Mouse (Mus musculus): ENCODE data around the gene Zcchc13. TPM values are rescaled to one million over a fixed set of nuclear protein-coding genes. Genes with fewer than 3 reads are reported as not detected.

Zcchc13 gene
- polyA plus RNA-seq, 1 experiment from 2014 or later = not detected

DNA sequence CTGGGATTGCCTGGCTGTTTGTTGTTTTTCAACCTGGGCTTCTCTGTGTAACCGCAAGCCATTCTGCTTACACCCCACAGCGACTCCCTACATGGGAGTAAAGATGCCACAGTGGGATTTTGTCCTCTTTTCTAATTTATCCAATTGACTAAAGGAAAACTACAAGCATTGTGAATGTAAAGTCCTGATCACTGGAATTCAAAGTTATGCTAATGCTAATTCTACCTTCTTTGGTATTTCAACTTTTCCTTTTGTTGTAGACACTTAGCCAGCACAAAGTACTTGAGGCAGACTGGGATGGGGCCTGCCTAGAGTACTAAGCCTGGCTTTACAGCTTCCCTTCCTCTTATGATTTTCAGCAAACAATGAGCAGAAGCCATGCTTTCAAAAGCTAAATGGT, 18.9 kb upstream of the Zcchc13 start:
- WGBS (ENCODE audit: insufficient replicate concordance) = 87% methylated on average over 2 of the region's 2 CpGs
- ATAC-seq = no peak
- H3K36me3 ChIP-seq (replicated peaks; ENCODE audit: insufficient read depth, low read length) = peaks cover 21% of the 10 kb centered on the region

DNA sequence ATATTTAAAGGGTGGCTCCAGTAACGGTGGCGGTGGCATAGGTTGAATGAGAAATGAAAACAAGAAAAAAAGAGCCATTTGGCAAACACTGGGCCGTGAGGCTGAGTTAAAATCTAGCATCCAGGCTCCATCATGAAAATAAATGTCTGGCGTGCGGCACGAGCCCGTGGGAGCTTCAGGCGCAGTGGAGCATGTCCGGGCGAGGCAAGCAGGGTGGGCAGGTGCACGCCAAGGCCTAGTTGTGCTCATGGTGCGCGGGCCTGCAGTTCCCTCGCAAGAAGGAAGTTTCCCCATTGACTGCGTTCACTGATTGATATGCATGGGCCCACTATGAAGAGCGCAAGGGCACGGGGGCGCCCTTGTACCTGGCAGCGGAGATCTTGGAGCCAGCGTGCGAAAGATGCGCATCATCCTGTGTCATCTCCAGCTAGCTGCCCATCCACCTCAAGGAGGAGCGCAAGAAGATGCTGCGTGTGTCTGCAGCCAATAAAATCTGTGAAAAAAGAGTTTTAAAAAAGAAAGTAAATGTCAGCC, 15.6 kb upstream of the Zcchc13 start:
- Histone ChIP-seq H3K9ac (replicated peaks) (no peak overlapping the region), H3K4me2 (ENCODE audit: low read depth, low read length) (no peak overlapping the region), H3K27ac (ENCODE audit: low read depth) (no peak overlapping the region), H3K9me3 (ENCODE audit: low read length) (no peaks in the 10 kb centered on the region), H3K4me1 (ENCODE audit: insufficient read depth) (peaks cover 7% of the 10 kb centered on the region; the same call in 1 of the 2 replicates), H3K4me3 (ENCODE audit: low read depth, low read length) (no peak overlapping the region), H3K27me3 (ENCODE audit: insufficient read depth, low read length) (no peaks in the 10 kb centered on the region), H3K36me3 (replicated peaks; ENCODE audit: insufficient read depth, low read length) (peaks cover 7% of the 10 kb centered on the region; the same call in 1 of the 2 replicates)
- TF ChIP-seq CTCF (IDR thresholded peaks at IDR 0.05; ENCODE audit: low read depth) (no peak), EP300 (IDR thresholded peaks at IDR 0.05; ENCODE audit: low read depth) (no peak)
- WGBS (ENCODE audit: insufficient replicate concordance) = 91% methylated on average over 21 of the region's 24 CpGs
- no peak for DNase-seq
- ATAC-seq = no peak

More for the DNA sequence above, 18.9 kb upstream of the Zcchc13 start:
- TF ChIP-seq CTCF (IDR thresholded peaks at IDR 0.05; ENCODE audit: low read depth) (no peak), EP300 (IDR thresholded peaks at IDR 0.05; ENCODE audit: low read depth) (no peak)
- Histone ChIP-seq H3K4me1 (ENCODE audit: insufficient read depth) (no peaks in the 10 kb centered on the region), H3K27ac (ENCODE audit: low read depth) (no peak overlapping the region), H3K4me2 (ENCODE audit: low read depth, low read length) (no peak overlapping the region), H3K27me3 (ENCODE audit: insufficient read depth, low read length) (no peaks in the 10 kb centered on the region), H3K9me3 (ENCODE audit: low read length) (no peaks in the 10 kb centered on the region), H3K4me3 (ENCODE audit: low read depth, low read length) (no peak overlapping the region), H3K9ac (replicated peaks) (no peak overlapping the region)
- DNase-seq = no peak

DNA sequence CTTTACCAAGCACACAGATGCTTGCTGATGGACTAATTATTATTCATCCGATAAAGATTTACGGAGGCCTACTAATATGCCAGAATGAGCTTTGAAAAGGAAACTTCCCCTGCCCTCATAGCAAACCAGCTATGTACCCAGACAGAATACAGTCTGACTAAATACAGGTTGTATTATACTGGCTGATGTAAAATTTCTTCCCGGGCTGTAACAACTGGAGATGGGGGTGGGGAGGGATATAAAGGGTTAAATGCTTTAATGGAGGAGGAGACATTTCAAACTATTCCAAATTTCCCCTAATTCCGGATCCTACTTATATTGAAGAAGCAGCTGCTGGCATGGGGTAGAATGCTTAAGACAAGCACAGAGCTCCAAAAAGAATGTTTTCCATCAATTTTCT, 14.9 kb upstream of the Zcchc13 start:
- H3K27me3 ChIP-seq (ENCODE audit: insufficient read depth, low read length) = no peaks in the 10 kb centered on the region
- peak overlapping the region; percentile 76 for H3K4me2 ChIP-seq (ENCODE audit: low read depth, low read length)
- TF ChIP-seq CTCF (IDR thresholded peaks at IDR 0.05; ENCODE audit: low read depth) = no peak
- no peak for TF ChIP-seq EP300 (IDR thresholded peaks at IDR 0.05; ENCODE audit: low read depth)
- H3K4me1 ChIP-seq (ENCODE audit: insufficient read depth) = peaks cover 7% of the 10 kb centered on the region; the same call in 1 of the 2 replicates
- H3K27ac ChIP-seq (ENCODE audit: low read depth) = no peak overlapping the region
- H3K9me3 ChIP-seq (ENCODE audit: low read length) = no peaks in the 10 kb centered on the region
- WGBS (ENCODE audit: insufficient replicate concordance) = 83% methylated on average over 4 of the region's 4 CpGs
- DNase-seq (no peak), ATAC-seq (no peak)
- peak overlapping the region; percentile 67 for H3K4me3 ChIP-seq (ENCODE audit: low read depth, low read length)
- peaks cover 7% of the 10 kb centered on the region; the same call in 1 of the 2 replicates for H3K36me3 ChIP-seq (replicated peaks; ENCODE audit: insufficient read depth, low read length)
- H3K9ac ChIP-seq (replicated peaks) = no peak overlapping the region

DNA sequence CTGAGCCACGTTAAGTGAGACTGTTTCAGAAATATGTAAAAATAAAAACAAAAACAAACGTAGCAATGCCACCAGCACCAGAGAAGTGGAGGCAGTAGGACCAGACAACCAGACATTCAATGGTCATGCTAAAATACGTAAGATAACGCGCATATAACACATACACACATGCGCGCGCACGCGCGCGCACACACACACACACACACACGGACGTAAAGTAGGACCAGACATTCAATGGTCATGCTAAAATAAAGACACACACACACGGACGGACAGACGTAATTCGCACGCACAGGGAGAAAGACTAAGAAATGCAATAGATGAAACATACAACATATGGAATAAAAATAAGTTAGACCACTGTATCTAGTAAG, 14.2 kb upstream of the Zcchc13 start:
- H3K27ac ChIP-seq (ENCODE audit: low read depth) = peak overlapping the region; percentile 90
- no peak for TF ChIP-seq EP300 (IDR thresholded peaks at IDR 0.05; ENCODE audit: low read depth)
- no peak for TF ChIP-seq CTCF (IDR thresholded peaks at IDR 0.05; ENCODE audit: low read depth)
- H3K27me3 ChIP-seq (ENCODE audit: insufficient read depth, low read length) = no peaks in the 10 kb centered on the region
- H3K4me2 ChIP-seq (ENCODE audit: low read depth, low read length) = peak overlapping the region; percentile 76
- 26% methylated on average over 19 of the region's 19 CpGs for WGBS (ENCODE audit: insufficient replicate concordance)
- DNase-seq (peak; percentile 68), ATAC-seq (peak; percentile 54)
- H3K4me1 ChIP-seq (ENCODE audit: insufficient read depth) = peaks cover 7% of the 10 kb centered on the region; the same call in 1 of the 2 replicates
- peak overlapping the region; percentile 70 for H3K9ac ChIP-seq (replicated peaks)
- peak overlapping the region; percentile 67 for H3K4me3 ChIP-seq (ENCODE audit: low read depth, low read length)
- H3K36me3 ChIP-seq (replicated peaks; ENCODE audit: insufficient read depth, low read length) = peaks cover 7% of the 10 kb centered on the region; the same call in 1 of the 2 replicates
- H3K9me3 ChIP-seq (ENCODE audit: low read length) = no peaks in the 10 kb centered on the region

DNA sequence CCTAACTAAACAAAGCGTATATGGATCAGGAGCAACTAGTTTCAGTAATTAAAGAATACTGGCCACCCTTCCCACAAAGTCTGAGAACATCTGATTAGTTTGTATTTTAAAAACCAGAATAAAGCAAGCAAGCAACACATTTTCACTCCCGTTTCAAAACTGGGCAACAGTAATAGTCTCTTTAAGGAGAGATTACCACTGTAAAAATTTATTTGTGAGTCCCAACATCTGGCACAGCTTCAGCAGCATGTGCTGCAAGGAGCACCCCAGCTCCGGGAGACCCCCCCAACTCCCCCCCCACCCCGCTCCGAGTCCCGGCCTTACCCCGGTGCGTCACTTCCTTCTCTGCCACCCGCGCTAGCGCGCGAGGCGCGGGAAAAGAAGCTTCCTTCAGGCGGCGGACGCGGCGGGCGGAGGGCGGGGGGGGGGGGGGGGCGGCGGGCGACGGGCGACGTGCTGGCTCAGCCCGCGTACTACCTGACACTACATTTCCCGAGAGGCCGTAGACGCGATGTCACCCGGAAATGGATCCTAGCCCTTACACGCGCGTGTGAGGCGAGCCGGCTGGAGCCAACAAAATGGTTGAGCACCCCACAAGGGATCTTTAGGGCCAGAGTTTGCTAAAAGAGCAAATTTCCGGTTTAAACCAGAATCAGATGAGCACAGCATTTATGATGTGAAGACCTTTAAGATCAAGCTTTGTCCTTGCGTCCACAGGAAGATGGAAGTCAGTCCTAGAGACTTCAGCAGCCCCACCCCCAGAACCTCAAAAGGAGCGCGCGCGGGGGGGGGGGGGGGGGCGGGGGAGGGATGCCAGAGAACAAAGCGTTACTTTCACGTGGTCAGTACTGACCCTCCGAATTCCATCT, 13.6 kb upstream of the Zcchc13 start:
- no peaks in the 10 kb centered on the region for H3K9me3 ChIP-seq (ENCODE audit: low read length)
- 2% methylated on average over 27 of the region's 50 CpGs for WGBS (ENCODE audit: insufficient replicate concordance)
- no peak for TF ChIP-seq CTCF (IDR thresholded peaks at IDR 0.05; ENCODE audit: low read depth)
- TF ChIP-seq EP300 (IDR thresholded peaks at IDR 0.05; ENCODE audit: low read depth) = no peak
- H3K36me3 ChIP-seq (replicated peaks; ENCODE audit: insufficient read depth, low read length) = peaks cover 7% of the 10 kb centered on the region; the same call in 1 of the 2 replicates
- peak; percentile 95 for ATAC-seq
- peaks cover 12% of the 10 kb centered on the region for H3K4me1 ChIP-seq (ENCODE audit: insufficient read depth)
- H3K27me3 ChIP-seq (ENCODE audit: insufficient read depth, low read length) = no peaks in the 10 kb centered on the region
- peak overlapping the region; percentile 70 for H3K9ac ChIP-seq (replicated peaks)
- H3K27ac ChIP-seq (ENCODE audit: low read depth) = peak overlapping the region; percentile 90
- peak overlapping the region; percentile 76 for H3K4me2 ChIP-seq (ENCODE audit: low read depth, low read length)
- peak; percentile 85 for DNase-seq
- peak overlapping the region; percentile 67 for H3K4me3 ChIP-seq (ENCODE audit: low read depth, low read length)

DNA sequence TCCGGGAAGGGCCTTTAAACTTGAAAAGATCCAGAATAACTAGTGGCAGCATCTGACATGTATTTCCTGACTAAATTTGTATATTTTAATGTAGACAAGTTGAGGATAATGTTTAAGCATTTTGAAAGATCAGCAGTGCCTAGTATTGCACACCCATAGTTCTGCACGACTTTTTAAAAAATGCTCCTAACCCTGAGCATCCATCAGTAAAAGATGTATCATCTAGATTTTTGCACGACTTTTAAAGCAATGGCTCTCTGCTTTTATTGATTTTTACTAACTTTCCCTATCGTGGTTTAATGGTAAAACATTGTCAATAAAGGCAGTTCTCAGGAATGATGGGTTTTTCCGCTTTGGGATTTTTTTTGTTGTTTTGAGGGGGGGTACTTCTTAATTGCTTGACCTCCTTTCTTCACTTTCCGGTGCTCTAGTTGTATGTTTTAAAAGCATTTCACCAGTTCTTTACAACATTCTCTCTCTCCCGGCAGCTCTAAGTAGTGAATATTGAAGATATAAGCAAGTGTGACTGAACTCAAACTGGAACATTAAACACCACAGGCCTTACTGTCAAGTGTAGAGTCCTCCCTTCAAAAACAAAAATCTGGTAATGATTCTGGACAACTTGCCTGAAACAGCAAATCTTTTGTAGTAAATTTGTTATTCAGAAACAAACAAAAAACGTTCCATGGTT, 12.8 kb upstream of the Zcchc13 start:
- WGBS (ENCODE audit: insufficient replicate concordance) = 26% methylated on average over 8 of the region's 8 CpGs
- peaks cover 13% of the 10 kb centered on the region for H3K4me1 ChIP-seq (ENCODE audit: insufficient read depth)
- H3K9ac ChIP-seq (replicated peaks) = peak overlapping the region; percentile 70
- H3K27ac ChIP-seq (ENCODE audit: low read depth) = peak overlapping the region; percentile 90
- peaks cover 7% of the 10 kb centered on the region; the same call in 1 of the 2 replicates for H3K36me3 ChIP-seq (replicated peaks; ENCODE audit: insufficient read depth, low read length)
- no peak for ATAC-seq
- peak overlapping the region; percentile 76 for H3K4me2 ChIP-seq (ENCODE audit: low read depth, low read length)
- H3K27me3 ChIP-seq (ENCODE audit: insufficient read depth, low read length) = no peaks in the 10 kb centered on the region
- TF ChIP-seq CTCF (IDR thresholded peaks at IDR 0.05; ENCODE audit: low read depth) (no peak), EP300 (IDR thresholded peaks at IDR 0.05; ENCODE audit: low read depth) (no peak)
- DNase-seq = no peak
- peak overlapping the region; percentile 67 for H3K4me3 ChIP-seq (ENCODE audit: low read depth, low read length)
- H3K9me3 ChIP-seq (ENCODE audit: low read length) = no peaks in the 10 kb centered on the region
